Mouse (Mus musculus) c-Kit-positive CD71-negative TER-119-negative erythroid progenitor cells, embryonic 14.5 days (primary cell): ENCODE measurements around the gene Rbm25.
"Not testable (repeated sequence)": the region's sequence is repeated elsewhere in the genome, so short reads cannot be mapped to it uniquely, and the experiment has no call there.

Source experiments
- DNase-seq: peaks from one replicate; pipeline ENCODE4 v3.0.0-alpha.2; 2013; ENCODE audit warnings: low read depth

The Rbm25 gene

GRCm38 (mm10) chr12:83630936-83631335, at the start of gene Rbm25:
Gene Rbm25, plus strand, starts transcription at chr12:83631236.
- not testable (repeated sequence) for DNase-seq

- no peak for DNase-seq
These were observed 48.9 kb upstream of the Rbm25 start for GRCm38 (mm10) chr12:83582106-83582505.

- DNase-seq = no peak
These were observed 48.3 kb upstream of the Rbm25 start for GRCm38 (mm10) chr12:83582747-83583146.

GRCm38 (mm10) chr12:83586628-83587027, 44.4 kb upstream of the Rbm25 start:
- no peak for DNase-seq

GRCm38 (mm10) chr12:83591754-83592501, 39.1 kb upstream of the Rbm25 start:
- no peak for DNase-seq

- no peak for DNase-seq
These were observed 36.5 kb upstream of the Rbm25 start for GRCm38 (mm10) chr12:83594454-83595040.

- DNase-seq = no peak
These were observed 34.7 kb upstream of the Rbm25 start for GRCm38 (mm10) chr12:83596191-83596954.

- DNase-seq = peak; percentile 90
These were observed 34.0 kb upstream of the Rbm25 start, which contains the start of gene Zfyve1 for GRCm38 (mm10) chr12:83597025-83597501. Gene Zfyve1, minus strand, starts transcription at chr12:83597222.

GRCm38 (mm10) chr12:83597881-83598280, 33.2 kb upstream of the Rbm25 start:
- no peak for DNase-seq

- DNase-seq = no peak
These were observed 28.8 kb upstream of the Rbm25 start for GRCm38 (mm10) chr12:83602285-83602684.

- DNase-seq = not testable (repeated sequence)
These were observed 24.6 kb upstream of the Rbm25 start for GRCm38 (mm10) chr12:83606411-83606810.

- DNase-seq = no peak
These were observed 13.8 kb upstream of the Rbm25 start for GRCm38 (mm10) chr12:83617261-83617660.

- DNase-seq = no peak
These were observed 12.1 kb upstream of the Rbm25 start for GRCm38 (mm10) chr12:83618981-83619380.

GRCm38 (mm10) chr12:83620694-83621093, 10.3 kb upstream of the Rbm25 start:
- DNase-seq = not testable (repeated sequence)

GRCm38 (mm10) chr12:83622031-83622755, 8.8 kb upstream of the Rbm25 start:
- no peak for DNase-seq

- DNase-seq = no peak
These were observed 6.7 kb upstream of the Rbm25 start for GRCm38 (mm10) chr12:83624321-83624720.

- peak; percentile 96 for DNase-seq
These were observed 975 bp downstream of the Rbm25 start for GRCm38 (mm10) chr12:83631743-83632679.

- no peak for DNase-seq
These were observed 1.6 kb downstream of the Rbm25 start for GRCm38 (mm10) chr12:83632680-83633025.

- no peak for DNase-seq
These were observed 2.8 kb downstream of the Rbm25 start for GRCm38 (mm10) chr12:83633807-83634206.

- no peak for DNase-seq
These were observed 10.2 kb downstream of the Rbm25 start for GRCm38 (mm10) chr12:83641233-83641632.

- no peak for DNase-seq
These were observed 12.1 kb downstream of the Rbm25 start for GRCm38 (mm10) chr12:83643116-83643515.
